Mouse (Mus musculus) mouse trophoblast stem cell (cell line): ENCODE results near the gene Rbm17.

Experiments used
- in situ Hi-C, 2 experiments: fragments of 300-500 bp; cut with MseI, MboI; formaldehyde crosslinking; loops; 2 replicates in 1 of 2; 3 replicates in 1 of 2; pipeline ENCODE4 v1.15.1; 2025

Gene Rbm17

GRCm38 (mm10) chr2:11597906-11598305 lies 6.0 kb downstream of the Rbm17 start:
- in situ Hi-C loops = no loop called here

- in situ Hi-C loops = no loop called here
Observed at GRCm38 (mm10) chr2:11596690-11597089, 7.3 kb downstream of the Rbm17 start.

- in situ Hi-C loops = no loop called here
Observed at GRCm38 (mm10) chr2:11587996-11588395, 16.0 kb downstream of the Rbm17 start.

- in situ Hi-C loops = no loop called here
Observed at GRCm38 (mm10) chr2:11579399-11579798, 24.6 kb downstream of the Rbm17 start.

DNA sequence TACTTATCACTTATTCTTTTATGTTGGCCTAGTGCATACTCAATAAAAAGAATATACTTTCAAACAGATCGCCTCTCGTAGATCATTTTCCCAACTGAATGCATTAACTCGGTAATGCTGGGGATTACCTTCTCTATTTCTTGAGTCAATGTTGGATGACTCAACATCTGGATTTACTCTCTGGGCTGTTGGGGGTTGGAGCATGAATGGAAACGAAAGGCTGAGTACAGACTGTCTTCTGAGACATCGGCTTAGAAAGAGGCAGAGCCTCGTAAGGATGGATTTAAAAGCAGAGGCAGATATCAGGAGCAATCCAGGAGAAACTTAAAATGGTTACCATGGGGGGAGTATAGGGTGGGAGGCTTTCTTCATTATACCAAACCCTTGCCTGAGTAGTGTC lies 25.8 kb downstream of the Rbm17 start:
- in situ Hi-C loops = no loop called here

DNA sequence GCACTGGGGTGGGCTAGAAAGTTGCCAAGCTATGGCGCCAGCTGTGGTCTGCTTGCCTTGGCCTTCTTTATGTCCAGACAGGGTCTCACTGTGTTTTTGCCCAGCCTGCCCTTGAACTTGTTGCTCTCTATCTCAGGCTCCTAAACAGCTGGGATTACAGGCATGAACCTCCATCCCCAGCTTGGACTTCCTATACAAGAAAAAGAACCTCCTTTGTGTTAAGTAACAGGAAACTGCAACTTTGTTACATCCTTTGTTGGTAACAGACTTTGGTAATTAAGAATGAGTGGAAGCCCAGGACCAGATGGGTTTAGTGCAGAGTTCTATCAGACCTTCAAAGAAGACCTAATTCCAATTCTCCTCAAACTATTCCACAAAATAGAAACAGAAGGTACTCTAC lies 30.3 kb downstream of the Rbm17 start:
- in situ Hi-C loops = no loop called here

DNA sequence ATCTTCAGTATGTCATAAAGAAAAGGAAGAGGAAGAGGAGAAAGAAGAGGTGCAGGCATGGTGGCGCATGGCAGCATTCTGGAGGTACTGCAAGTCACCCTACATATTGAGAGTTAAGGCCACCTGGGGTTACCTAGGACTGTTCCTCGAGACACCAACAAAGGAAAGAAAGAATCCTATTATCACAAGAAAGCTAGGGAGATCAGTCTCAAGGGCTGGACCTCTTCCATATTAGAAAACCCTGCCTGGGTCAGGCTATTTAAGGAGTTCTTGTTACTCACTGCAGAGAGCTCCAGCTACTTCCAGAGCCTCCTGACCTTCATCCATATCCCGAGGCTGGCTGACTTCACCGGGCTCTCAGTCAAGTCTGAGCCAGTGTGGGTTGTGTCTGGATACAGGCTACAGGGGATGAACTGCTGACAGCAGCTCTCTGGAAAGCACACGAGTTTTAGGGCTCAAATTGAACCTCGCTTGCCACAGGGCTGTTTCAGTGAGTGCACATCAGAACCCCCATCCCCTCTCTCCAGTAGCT lies 32.9 kb downstream of the Rbm17 start:
- in situ Hi-C loops = no loop called here

GRCm38 (mm10) chr2:11568471-11568870 lies 35.5 kb downstream of the Rbm17 start:
- in situ Hi-C loops = no loop called here

- in situ Hi-C loops = no loop called here
Observed at GRCm38 (mm10) chr2:11567781-11568362, 36.1 kb downstream of the Rbm17 start.

GRCm38 (mm10) chr2:11566898-11567297 lies 37.1 kb downstream of the Rbm17 start:
- in situ Hi-C loops = no loop called here

DNA sequence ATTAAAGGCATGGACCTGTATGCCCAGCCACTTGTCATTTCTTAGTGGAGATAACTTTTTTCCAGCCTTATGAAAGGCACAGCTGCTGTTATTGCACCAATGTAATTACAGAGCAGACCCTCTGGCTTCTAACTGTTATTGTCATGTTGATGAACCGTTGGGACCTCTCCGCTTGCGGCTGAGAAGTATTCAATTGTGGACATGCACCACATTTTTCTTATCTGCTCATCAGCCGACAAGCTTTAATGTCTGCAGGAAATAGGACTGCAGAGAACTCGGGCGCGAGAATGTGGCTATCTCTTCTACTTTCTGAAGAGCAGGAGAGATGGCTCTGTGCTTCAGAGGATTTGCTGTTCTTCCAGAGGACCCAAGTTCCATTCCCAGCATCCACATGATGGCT lies 37.7 kb downstream of the Rbm17 start:
- in situ Hi-C loops = no loop called here

DNA sequence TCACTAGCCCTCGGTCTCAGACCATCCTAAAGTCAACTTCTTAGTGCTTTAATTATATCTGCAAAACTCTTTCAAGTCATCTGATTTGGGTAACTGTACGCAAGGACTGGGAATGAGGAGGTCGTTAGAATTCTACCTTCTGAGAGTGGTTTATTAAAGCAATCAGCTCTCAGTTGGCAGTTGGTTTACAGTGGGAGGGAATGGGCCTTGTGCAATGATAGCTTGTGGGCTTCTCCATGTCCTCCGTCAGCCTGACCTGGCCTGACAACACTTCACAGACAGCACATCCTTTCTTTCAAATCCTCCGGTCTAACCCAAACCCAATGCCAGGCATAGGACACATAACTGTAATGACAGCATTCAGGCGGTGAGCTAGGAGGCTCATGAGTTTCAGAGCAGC lies 39.2 kb downstream of the Rbm17 start:
- in situ Hi-C loops = no loop called here

DNA sequence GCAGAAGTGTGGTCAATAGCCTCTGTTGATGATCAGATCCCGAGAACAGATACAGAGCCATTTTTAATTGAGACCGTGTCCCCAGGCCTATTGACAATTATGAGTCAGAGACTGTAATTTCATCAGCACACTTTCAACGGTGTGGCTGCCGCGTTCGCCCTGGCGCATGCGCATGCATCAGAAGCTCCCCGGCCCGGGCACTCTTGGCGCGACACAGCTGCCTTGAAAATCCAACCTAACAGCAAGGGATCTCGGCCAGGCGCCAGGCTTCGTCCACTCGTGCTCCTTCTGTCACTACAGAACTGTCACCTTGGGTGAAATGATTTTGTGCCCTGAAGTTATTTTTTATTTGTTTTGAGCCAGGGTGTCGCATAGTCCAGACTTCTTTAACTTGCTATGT lies 40.7 kb downstream of the Rbm17 start:
- in situ Hi-C loops = no loop called here

GRCm38 (mm10) chr2:11558654-11559053 lies 45.3 kb downstream of the Rbm17 start:
- in situ Hi-C loops = no loop called here

DNA sequence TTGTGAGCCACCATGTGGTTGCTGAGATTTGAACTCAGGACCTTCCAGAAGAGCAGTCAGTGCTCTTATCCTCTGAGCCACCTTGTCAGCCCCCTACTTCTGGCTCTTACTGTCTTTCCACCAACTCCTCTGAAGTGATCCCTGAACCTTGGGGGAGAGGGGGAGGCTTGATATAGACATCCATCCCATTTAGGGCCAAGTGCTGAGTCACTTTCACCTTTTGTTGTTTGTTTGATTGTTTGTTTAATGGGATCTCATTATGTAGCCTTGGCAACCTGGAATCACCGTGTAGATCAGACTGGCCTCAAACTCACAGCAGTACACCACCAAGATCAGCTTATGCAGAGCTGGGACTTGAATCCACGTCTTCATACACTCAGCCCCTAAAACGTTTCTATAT lies 46.7 kb downstream of the Rbm17 start:
- in situ Hi-C loops = no loop called here

- in situ Hi-C loops = no loop called here
Observed at GRCm38 (mm10) chr2:11555316-11555715, 48.6 kb downstream of the Rbm17 start.

DNA sequence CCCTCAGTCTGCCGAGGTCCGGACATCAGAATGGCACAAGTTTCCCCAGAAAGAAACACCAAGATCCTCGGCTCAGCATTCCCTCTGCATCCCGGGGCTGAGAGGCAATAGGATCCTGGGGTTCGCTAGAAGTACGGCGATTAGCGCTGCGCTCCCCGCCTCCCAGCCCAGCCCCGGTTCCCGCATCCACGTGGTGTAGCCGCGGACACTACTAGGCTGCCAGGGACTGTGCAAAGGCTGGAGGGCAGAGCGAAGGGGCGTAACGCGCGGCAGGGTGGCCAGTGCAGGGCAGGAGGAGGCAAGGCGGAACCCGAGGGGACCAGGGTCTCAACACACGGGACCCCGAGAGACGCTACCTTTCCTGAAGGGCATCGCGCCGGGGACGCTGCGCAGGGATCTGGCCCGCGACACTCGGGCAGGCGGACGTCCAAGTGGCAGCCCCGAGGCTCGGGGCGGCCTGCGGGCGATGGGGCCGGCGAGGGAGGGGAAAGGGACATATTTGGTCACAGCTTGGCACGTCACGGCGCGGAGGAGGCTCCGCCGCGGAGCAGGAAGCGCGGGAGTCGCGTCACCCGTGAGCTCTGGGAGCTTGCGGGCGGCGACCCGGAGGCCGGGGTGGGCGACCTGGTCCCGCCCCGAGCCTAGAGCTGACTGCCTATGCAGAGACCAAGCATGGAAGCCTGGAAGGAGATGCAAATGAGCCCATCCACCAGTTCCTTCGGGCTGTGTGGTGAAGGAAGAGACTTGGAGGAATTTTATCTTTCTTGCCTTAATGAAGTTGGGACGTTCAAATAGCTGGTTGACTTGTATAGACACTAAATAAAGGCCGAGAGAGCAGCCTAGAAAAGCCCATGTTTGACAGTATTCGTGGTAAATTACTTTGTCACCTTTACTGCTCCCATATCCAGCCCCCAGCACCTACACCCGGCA lies 50.2 kb downstream of the Rbm17 start, which contains the start of gene Pfkfb3:
Pfkfb3 (minus strand) TSS at position 607 of the 930 bp plus-strand sequence.
- in situ Hi-C loops = no loop called here

- in situ Hi-C loops = no loop called here
Observed at GRCm38 (mm10) chr2:11552966-11553451, 50.9 kb downstream of the Rbm17 start.

GRCm38 (mm10) chr2:11552297-11552821 lies 51.6 kb downstream of the Rbm17 start:
- in situ Hi-C loops = no loop called here

GRCm38 (mm10) chr2:11551726-11552125 lies 52.2 kb downstream of the Rbm17 start:
- in situ Hi-C loops = no loop called here

- in situ Hi-C loops = no loop called here
Observed at GRCm38 (mm10) chr2:11548508-11548907, 55.4 kb downstream of the Rbm17 start.

DNA sequence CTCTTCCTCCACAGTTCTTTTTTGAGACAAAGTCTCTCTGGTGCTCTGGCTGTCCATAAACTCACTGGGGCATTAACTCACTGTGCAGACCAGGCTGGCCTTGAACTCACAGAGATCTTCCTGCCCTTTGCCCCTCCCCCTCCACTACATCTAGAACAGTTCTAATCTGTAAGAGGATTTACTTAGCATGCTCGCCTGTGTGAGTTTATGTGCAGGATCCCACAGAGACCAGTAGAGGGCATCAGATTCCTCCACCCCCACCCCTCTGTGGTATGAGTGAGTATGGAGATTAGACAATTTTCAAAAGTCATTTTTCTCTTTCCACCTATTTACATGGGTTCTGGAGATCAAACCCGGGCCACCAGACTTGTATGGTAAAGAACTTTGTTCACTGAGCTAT lies 56.3 kb downstream of the Rbm17 start:
- in situ Hi-C loops = no loop called here
